7 mouse cellular contexts compared by ENCODE assay signal in the genomic region with DNA sequence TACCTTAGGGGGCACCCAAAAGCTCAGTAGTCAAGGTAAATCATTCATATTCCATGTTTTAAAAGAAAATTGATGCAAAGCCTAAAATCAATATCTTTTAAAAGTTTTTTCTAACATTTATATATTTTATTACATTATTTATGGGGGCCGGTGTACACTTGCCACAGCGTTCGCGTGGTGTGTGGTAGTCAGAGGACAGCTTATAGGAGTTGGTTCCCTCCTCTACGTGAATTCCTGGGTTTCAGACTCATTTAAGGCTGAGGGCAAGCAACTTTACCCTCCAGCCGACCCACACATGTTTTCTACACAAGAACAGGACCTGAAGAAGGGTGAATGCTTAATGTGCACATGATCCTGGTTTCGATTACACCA. TPM values are rescaled to one million over a fixed set of nuclear protein-coding genes. Genes with fewer than 3 reads are reported as not detected.
DNase-seq lines count a peak whose midpoint lies in the region; ATAC-seq lines count a peak whose summit lies in the region.

No protein-coding gene starts in this region.

- H3K4me3 ChIP-seq in megakaryocyte, embryonic 14.5 days (replicated peaks), result peak overlapping the region; percentile 95
- peak overlapping the region; percentile 60 for H3K4me3 ChIP-seq in forebrain, embryonic 11.5 days (ENCODE audit: low read depth, low read length)
- peak overlapping the region; percentile 66 for H3K4me3 ChIP-seq in limb, embryonic 13.5 days
- H3K4me3 ChIP-seq in stomach, embryonic 15.5 days (replicated peaks), result peak overlapping the region; percentile 62

- no peak for DNase-seq in forebrain, embryonic 11.5 days (ENCODE audit: low spot score)
- no peak for DNase-seq in ovary, postnatal 10 days (ENCODE audit: low spot score)

- peak overlapping the region; percentile 62 for H3K9ac ChIP-seq in forebrain, embryonic 11.5 days (ENCODE audit: low read length)
- H3K9ac ChIP-seq in limb, embryonic 13.5 days, result peak overlapping the region; percentile 68
- peak overlapping the region; percentile 53 for H3K9ac ChIP-seq in stomach, embryonic 15.5 days

- no peak for ATAC-seq in megakaryocyte, adult 5-6 weeks (ENCODE audit: poor library complexity, severe bottlenecking)
- ATAC-seq in forebrain, embryonic 11.5 days (replicated peaks; ENCODE audit: low FRiP score), result no peak
- ATAC-seq in limb, embryonic 13.5 days (ENCODE audit: low FRiP score, low read depth), result no peak
- no peak for ATAC-seq in stomach, embryonic 15.5 days (ENCODE audit: insufficient read depth, low FRiP score, low read depth)
- no peak for ATAC-seq in erythroid progenitor cell, adult 5-6 weeks (replicated peaks; ENCODE audit: low FRiP score, poor library complexity, severe bottlenecking)

- H3K4me2 ChIP-seq in forebrain, embryonic 11.5 days (ENCODE audit: low read depth, low read length, severe bottlenecking), result peak overlapping the region; percentile 76
- peak overlapping the region; percentile 70 for H3K4me2 ChIP-seq in limb, embryonic 13.5 days (replicated peaks)
- peak overlapping the region; percentile 64 for H3K4me2 ChIP-seq in stomach, embryonic 15.5 days

- H3K27me3 ChIP-seq in megakaryocyte, embryonic 14.5 days (replicated peaks), result no peaks in the 10 kb centered on the region
- H3K27me3 ChIP-seq in forebrain, embryonic 11.5 days (ENCODE audit: control insufficient read depth, insufficient read depth, low read length), result no peaks in the 10 kb centered on the region
- H3K27me3 ChIP-seq in limb, embryonic 13.5 days, result no peaks in the 10 kb centered on the region
- no peaks in the 10 kb centered on the region for H3K27me3 ChIP-seq in stomach, embryonic 15.5 days (replicated peaks)

- peaks cover 18% of the 10 kb centered on the region for H3K36me3 ChIP-seq in megakaryocyte, embryonic 14.5 days (replicated peaks; ENCODE audit: low read length)
- no peaks in the 10 kb centered on the region for H3K36me3 ChIP-seq in forebrain, embryonic 11.5 days (ENCODE audit: control insufficient read depth, insufficient read depth, low read length)
- H3K36me3 ChIP-seq in limb, embryonic 13.5 days, result no peaks in the 10 kb centered on the region
- no peaks in the 10 kb centered on the region for H3K36me3 ChIP-seq in stomach, embryonic 15.5 days

- no peak overlapping the region for H3K27ac ChIP-seq in forebrain, embryonic 11.5 days (ENCODE audit: low read depth, low read length)
- H3K27ac ChIP-seq in limb, embryonic 13.5 days, result peak overlapping the region; percentile 49; the same call in 1 of the 2 replicates
- H3K27ac ChIP-seq in stomach, embryonic 15.5 days, result peak overlapping the region; percentile 78

- peaks cover 74% of the 10 kb centered on the region for H3K4me1 ChIP-seq in megakaryocyte, embryonic 14.5 days
- H3K4me1 ChIP-seq in forebrain, embryonic 11.5 days (replicated peaks; ENCODE audit: control insufficient read depth, insufficient read depth, low read length), result peaks cover 11% of the 10 kb centered on the region
- H3K4me1 ChIP-seq in limb, embryonic 13.5 days, result peaks cover 19% of the 10 kb centered on the region
- H3K4me1 ChIP-seq in stomach, embryonic 15.5 days, result peaks cover 17% of the 10 kb centered on the region

- no peaks in the 10 kb centered on the region for H3K9me3 ChIP-seq in megakaryocyte, embryonic 14.5 days
- no peaks in the 10 kb centered on the region for H3K9me3 ChIP-seq in forebrain, embryonic 11.5 days (ENCODE audit: control insufficient read depth, low read length)
- H3K9me3 ChIP-seq in limb, embryonic 13.5 days, result no peaks in the 10 kb centered on the region
- H3K9me3 ChIP-seq in stomach, embryonic 15.5 days, result no peaks in the 10 kb centered on the region

- WGBS in forebrain, embryonic 11.5 days, result 16% methylated on average over 7 of the region's 7 CpGs
- WGBS in limb, embryonic 13.5 days, result 23% methylated on average over 7 of the region's 7 CpGs
- WGBS in stomach, embryonic 15.5 days, result 21% methylated on average over 7 of the region's 7 CpGs

RNA-seq across cellular contexts. Expression of gene Fdxr, which starts 0.7 kb away (rescaled TPM):
- polyA plus RNA-seq in megakaryocyte, embryonic 14.5 days (2012; ENCODE audit: insufficient read depth, low replicate concordance), result 21.8 and 28.5 TPM in 2 replicates
- total RNA-seq in megakaryocyte, adult 5-6 weeks (2015), result 4.4 and 5.6 TPM in 2 replicates
- 9.9 and 14.3 TPM in 2 replicates for total RNA-seq in megakaryocyte, adult 5-6 weeks (2017)
- polyA plus RNA-seq in forebrain, embryonic 11.5 days (2014; fragmentation: Nextera tagmentation; extraction: Ambion mirVana), result 13.8 and 15.6 TPM in 2 replicates
- polyA plus RNA-seq in limb, embryonic 13.5 days (2015; fragmentation: Nextera tagmentation; extraction: Ambion mirVana), result 15.3 and 16.0 TPM in 2 replicates
- polyA plus RNA-seq in stomach, embryonic 15.5 days (2015; fragmentation: Nextera tagmentation; extraction: Ambion mirVana), result 16.6 and 17.8 TPM in 2 replicates
- total RNA-seq in erythroid progenitor cell, adult 5-6 weeks (2015; ENCODE audit: low replicate concordance), result 1.3 and 16.6 TPM in 2 replicates
- 1.4 and 3.2 TPM in 2 replicates for total RNA-seq in erythroid progenitor cell, adult 5-6 weeks (2017; ENCODE audit: low replicate concordance)

RNA-seq across cellular contexts. Expression of gene Grin2c, which starts 10.5 kb away (rescaled TPM):
- not detected in 2 replicates for polyA plus RNA-seq in megakaryocyte, embryonic 14.5 days (2012; ENCODE audit: insufficient read depth, low replicate concordance)
- 0.05 TPM in 1 of 2 replicates, not detected in the other for total RNA-seq in megakaryocyte, adult 5-6 weeks (2015)
- not detected in 2 replicates for total RNA-seq in megakaryocyte, adult 5-6 weeks (2017)
- 0.12 TPM in 1 of 2 replicates, not detected in the other for polyA plus RNA-seq in forebrain, embryonic 11.5 days (2014; fragmentation: Nextera tagmentation; extraction: Ambion mirVana)
- polyA plus RNA-seq in limb, embryonic 13.5 days (2015; fragmentation: Nextera tagmentation; extraction: Ambion mirVana), result 0.05 and 0.09 TPM in 2 replicates
- 0.10 and 0.12 TPM in 2 replicates for polyA plus RNA-seq in stomach, embryonic 15.5 days (2015; fragmentation: Nextera tagmentation; extraction: Ambion mirVana)
- not detected in 2 replicates for total RNA-seq in erythroid progenitor cell, adult 5-6 weeks (2015; ENCODE audit: low replicate concordance)
- total RNA-seq in erythroid progenitor cell, adult 5-6 weeks (2017; ENCODE audit: low replicate concordance), result not detected in 2 replicates

RNA-seq across cellular contexts. Expression of gene Fads6, which starts 19.9 kb away (rescaled TPM):
- polyA plus RNA-seq in megakaryocyte, embryonic 14.5 days (2012; ENCODE audit: insufficient read depth, low replicate concordance), result 0.07 TPM in 1 of 2 replicates, not detected in the other
- total RNA-seq in megakaryocyte, adult 5-6 weeks (2015), result 0.58 and 0.71 TPM in 2 replicates
- total RNA-seq in megakaryocyte, adult 5-6 weeks (2017), result 1.4 and 2.3 TPM in 2 replicates
- 0.25 and 0.45 TPM in 2 replicates for polyA plus RNA-seq in forebrain, embryonic 11.5 days (2014; fragmentation: Nextera tagmentation; extraction: Ambion mirVana)
- 0.09 and 0.15 TPM in 2 replicates for polyA plus RNA-seq in limb, embryonic 13.5 days (2015; fragmentation: Nextera tagmentation; extraction: Ambion mirVana)
- 2.0 TPM in 2 replicates for polyA plus RNA-seq in stomach, embryonic 15.5 days (2015; fragmentation: Nextera tagmentation; extraction: Ambion mirVana)
- total RNA-seq in erythroid progenitor cell, adult 5-6 weeks (2015; ENCODE audit: low replicate concordance), result not detected in 2 replicates
- 0.45 and 0.64 TPM in 2 replicates for total RNA-seq in erythroid progenitor cell, adult 5-6 weeks (2017; ENCODE audit: low replicate concordance)

RNA-seq across cellular contexts. Expression of gene Otop2, which starts 29.4 kb away (rescaled TPM):
- 0.11 TPM in 1 of 2 replicates, not detected in the other for polyA plus RNA-seq in megakaryocyte, embryonic 14.5 days (2012; ENCODE audit: insufficient read depth, low replicate concordance)
- total RNA-seq in megakaryocyte, adult 5-6 weeks (2015), result not detected in 2 replicates
- not detected in 2 replicates for total RNA-seq in megakaryocyte, adult 5-6 weeks (2017)
- polyA plus RNA-seq in forebrain, embryonic 11.5 days (2014; fragmentation: Nextera tagmentation; extraction: Ambion mirVana), result not detected in 2 replicates
- polyA plus RNA-seq in limb, embryonic 13.5 days (2015; fragmentation: Nextera tagmentation; extraction: Ambion mirVana), result 0.11 TPM in 1 of 2 replicates, not detected in the other
- 0.46 and 0.90 TPM in 2 replicates for polyA plus RNA-seq in stomach, embryonic 15.5 days (2015; fragmentation: Nextera tagmentation; extraction: Ambion mirVana)
- total RNA-seq in erythroid progenitor cell, adult 5-6 weeks (2015; ENCODE audit: low replicate concordance), result not detected in 2 replicates
- total RNA-seq in erythroid progenitor cell, adult 5-6 weeks (2017; ENCODE audit: low replicate concordance), result not detected in 2 replicates

RNA-seq across cellular contexts. Expression of gene Ush1g, which starts 44.3 kb away (rescaled TPM):
- not detected in 2 replicates for polyA plus RNA-seq in megakaryocyte, embryonic 14.5 days (2012; ENCODE audit: insufficient read depth, low replicate concordance)
- total RNA-seq in megakaryocyte, adult 5-6 weeks (2015), result not detected in 2 replicates
- total RNA-seq in megakaryocyte, adult 5-6 weeks (2017), result not detected in 2 replicates
- polyA plus RNA-seq in forebrain, embryonic 11.5 days (2014; fragmentation: Nextera tagmentation; extraction: Ambion mirVana), result not detected in 2 replicates
- not detected in 2 replicates for polyA plus RNA-seq in limb, embryonic 13.5 days (2015; fragmentation: Nextera tagmentation; extraction: Ambion mirVana)
- 0.26 and 0.35 TPM in 2 replicates for polyA plus RNA-seq in stomach, embryonic 15.5 days (2015; fragmentation: Nextera tagmentation; extraction: Ambion mirVana)
- total RNA-seq in erythroid progenitor cell, adult 5-6 weeks (2015; ENCODE audit: low replicate concordance), result not detected in 2 replicates
- total RNA-seq in erythroid progenitor cell, adult 5-6 weeks (2017; ENCODE audit: low replicate concordance), result not detected in 2 replicates
